25 mouse cellular contexts compared by ENCODE assay signal in the genomic region with DNA sequence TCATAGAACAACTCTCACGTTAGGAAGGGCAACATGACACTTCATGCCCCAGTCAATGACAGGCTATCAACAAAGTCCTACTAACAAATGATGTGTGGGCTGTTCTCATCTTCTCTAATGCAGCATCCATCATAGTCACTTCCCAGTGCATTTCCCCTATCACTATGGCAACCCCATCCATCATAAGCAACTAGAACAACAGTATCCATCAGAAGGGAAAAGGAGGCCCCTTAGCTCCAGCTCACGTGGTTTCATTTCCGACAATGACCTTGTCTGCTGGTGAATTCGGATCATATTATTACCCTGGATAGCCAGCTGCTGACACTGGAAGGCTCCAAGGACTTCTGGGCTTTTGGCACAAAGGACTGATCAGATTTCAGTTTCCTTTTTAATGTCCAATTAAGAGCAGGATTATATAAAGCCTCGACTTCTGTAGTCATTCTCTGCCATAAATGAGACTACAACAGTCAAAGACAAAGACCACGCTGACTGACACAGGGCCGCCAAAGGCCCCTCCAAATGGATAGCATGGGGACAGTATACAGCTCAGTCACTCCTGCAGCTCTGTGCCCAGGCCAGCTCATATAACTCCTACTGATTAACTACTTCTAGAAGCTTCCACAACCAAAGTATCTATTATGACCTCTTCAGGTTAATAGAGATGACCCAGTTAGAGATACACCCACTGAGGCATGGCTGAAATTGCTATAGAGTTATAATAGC. TPM values are rescaled to one million over a fixed set of nuclear protein-coding genes. Genes with fewer than 3 reads are reported as not detected.
DNase-seq lines count a peak whose midpoint lies in the region; ATAC-seq and TF ChIP-seq lines count a peak whose summit lies in the region.
"Had no signal": no experiment of that assay in that cellular context is flagged by ENCODE, and none has a peak within 500 bp of the region (broad histone marks: within the 10 kb centered on the region; RNA-seq: fewer than 3 reads in every experiment).

No protein-coding gene starts in this region.

- no peak for TF ChIP-seq POLR2A in brain, embryonic 14.5 days (IDR thresholded peaks at IDR 0.05; ENCODE audit: borderline replicate concordance, extremely low read depth, insufficient read depth, insufficient read length, poor library complexity, severe bottlenecking)

- H3K4me1 ChIP-seq in forebrain, embryonic 11.5 days (replicated peaks; ENCODE audit: control insufficient read depth, insufficient read depth, low read length), result no peaks in the 10 kb centered on the region
- H3K4me1 ChIP-seq in forebrain, embryonic 14.5 days (ENCODE audit: control insufficient read depth, insufficient read depth, low read length), result no peaks in the 10 kb centered on the region
- no peaks in the 10 kb centered on the region for H3K4me1 ChIP-seq in hindbrain, embryonic 11.5 days (replicated peaks; ENCODE audit: control insufficient read depth, insufficient read depth, low read length)
- no peaks in the 10 kb centered on the region for H3K4me1 ChIP-seq in hindbrain, postnatal 0 days (ENCODE audit: insufficient read depth, low read length)
- H3K4me1 ChIP-seq: forebrain, embryonic 10.5 days; liver, embryonic 13.5 days had no signal

- WGBS in forebrain, embryonic 11.5 days, result 83% methylated on average over 7 of the region's 7 CpGs
- 65% methylated on average over 7 of the region's 7 CpGs for WGBS in forebrain, embryonic 14.5 days
- WGBS in hindbrain, embryonic 11.5 days, result 51% methylated on average over 7 of the region's 7 CpGs
- WGBS in hindbrain, postnatal 0 days, result 47% methylated on average over 7 of the region's 7 CpGs

- ATAC-seq in forebrain, embryonic 11.5 days (replicated peaks; ENCODE audit: low FRiP score), result no peak
- ATAC-seq in forebrain, embryonic 14.5 days, result no peak
- ATAC-seq in hindbrain, embryonic 11.5 days (ENCODE audit: low FRiP score), result peak; percentile 89
- peak; percentile 53; the same call in 1 of the 2 replicates for ATAC-seq in hindbrain, postnatal 0 days
- ATAC-seq: intestine, postnatal 0 days; Patski had no signal

- TF ChIP-seq CTCF in brain, embryonic 14.5 days (IDR thresholded peaks at IDR 0.05; ENCODE audit: borderline replicate concordance, extremely low read depth, insufficient read depth, insufficient read length), result no peak
- no peak for TF ChIP-seq CTCF in hindbrain, postnatal 0 days (IDR thresholded peaks at IDR 0.05; ENCODE audit: low read depth)

- intact Hi-C loops in gastrocnemius, postnatal 14 days (cut with DNase I; ENCODE audit: low total_unique reads), result no loop called here
- intact Hi-C loops in left cerebral cortex, postnatal 14 days (cut with DNase I), result no loop called here

- H3K9ac ChIP-seq in forebrain, embryonic 11.5 days (ENCODE audit: low read length), result no peak overlapping the region
- no peak overlapping the region for H3K9ac ChIP-seq in forebrain, embryonic 14.5 days (ENCODE audit: low read length)
- no peak overlapping the region for H3K9ac ChIP-seq in hindbrain, embryonic 11.5 days (ENCODE audit: low read depth, low read length)
- no peak overlapping the region for H3K9ac ChIP-seq in hindbrain, postnatal 0 days (replicated peaks; ENCODE audit: low read length)
- H3K9ac ChIP-seq: liver, embryonic 13.5 days had no signal

- no peak overlapping the region for H3K4me2 ChIP-seq in forebrain, embryonic 11.5 days (ENCODE audit: low read depth, low read length, severe bottlenecking)
- H3K4me2 ChIP-seq in forebrain, embryonic 14.5 days (ENCODE audit: low read length), result no peak overlapping the region
- H3K4me2 ChIP-seq in hindbrain, embryonic 11.5 days (replicated peaks; ENCODE audit: low read depth, low read length), result no peak overlapping the region
- H3K4me2 ChIP-seq in hindbrain, postnatal 0 days (ENCODE audit: low read depth, low read length), result no peak overlapping the region
- H3K4me2 ChIP-seq: heart, embryonic 11.5 days; liver, embryonic 13.5 days had no signal

- no peaks in the 10 kb centered on the region for H3K27me3 ChIP-seq in forebrain, embryonic 11.5 days (ENCODE audit: control insufficient read depth, insufficient read depth, low read length)
- no peaks in the 10 kb centered on the region for H3K27me3 ChIP-seq in forebrain, embryonic 14.5 days (replicated peaks; ENCODE audit: control insufficient read depth, insufficient read depth, low read length)
- no peaks in the 10 kb centered on the region for H3K27me3 ChIP-seq in hindbrain, embryonic 11.5 days (ENCODE audit: control insufficient read depth, insufficient read depth, low read length)
- H3K27me3 ChIP-seq in hindbrain, postnatal 0 days (ENCODE audit: insufficient read depth, low read length), result no peaks in the 10 kb centered on the region
- H3K27me3 ChIP-seq: CH12.LX; liver, embryonic 13.5 days; Patski had no signal

- H3K27ac ChIP-seq in forebrain, embryonic 11.5 days (ENCODE audit: low read depth, low read length), result no peak overlapping the region
- no peak overlapping the region for H3K27ac ChIP-seq in forebrain, embryonic 14.5 days (ENCODE audit: low read depth, low read length)
- peak overlapping the region; percentile 79 for H3K27ac ChIP-seq in hindbrain, embryonic 11.5 days (ENCODE audit: low read depth, low read length)
- no peak overlapping the region for H3K27ac ChIP-seq in hindbrain, postnatal 0 days
- H3K27ac ChIP-seq: forebrain, embryonic 10.5 days; liver, embryonic 13.5 days had no signal

- peak; percentile 38 for DNase-seq in forebrain, embryonic 11.5 days (ENCODE audit: low spot score)
- DNase-seq in forebrain, embryonic 14.5 days (ENCODE audit: low spot score), result no peak
- peak; percentile 49 for DNase-seq in brain, embryonic 14.5 days (ENCODE audit: low read depth)
- DNase-seq in hindbrain, embryonic 11.5 days (ENCODE audit: low spot score), result peak; percentile 56
- DNase-seq in hindbrain, postnatal 0 days (ENCODE audit: low spot score), result no peak
- no peak for DNase-seq in gastrocnemius, postnatal 14 days
- DNase-seq in left cerebral cortex, postnatal 14 days (ENCODE audit: low spot score in 2 of 2), result no peak
- DNase-seq: B cell, adult 2 months; cerebellum, adult 18-20 months; cerebellum, postnatal 14 days; gastrocnemius, postnatal 10 days; heart, adult 11 months; heart, postnatal 10 days; kidney, postnatal 25 days; liver, embryonic 13.5 days; lung, adult 2 months; lung, postnatal 14 days had no signal

- H3K36me3 ChIP-seq in forebrain, embryonic 11.5 days (ENCODE audit: control insufficient read depth, insufficient read depth, low read length), result no peaks in the 10 kb centered on the region
- H3K36me3 ChIP-seq in forebrain, embryonic 14.5 days (ENCODE audit: control insufficient read depth, insufficient read depth, low read length), result no peaks in the 10 kb centered on the region
- no peaks in the 10 kb centered on the region for H3K36me3 ChIP-seq in hindbrain, embryonic 11.5 days (ENCODE audit: control insufficient read depth, insufficient read depth, low read length)
- H3K36me3 ChIP-seq in hindbrain, postnatal 0 days (ENCODE audit: insufficient read depth, low read length), result no peaks in the 10 kb centered on the region
- H3K36me3 ChIP-seq: forebrain, embryonic 10.5 days; G1E; liver, embryonic 13.5 days had no signal

- H3K9me3 ChIP-seq in forebrain, embryonic 11.5 days (ENCODE audit: control insufficient read depth, low read length), result no peaks in the 10 kb centered on the region
- no peaks in the 10 kb centered on the region for H3K9me3 ChIP-seq in forebrain, embryonic 14.5 days (replicated peaks; ENCODE audit: control insufficient read depth, low read length)
- no peaks in the 10 kb centered on the region for H3K9me3 ChIP-seq in hindbrain, embryonic 11.5 days (ENCODE audit: control insufficient read depth, low read length)
- H3K9me3 ChIP-seq in hindbrain, postnatal 0 days (ENCODE audit: low read length), result no peaks in the 10 kb centered on the region
- H3K9me3 ChIP-seq: G1E; liver, embryonic 13.5 days had no signal

- no peak overlapping the region for H3K4me3 ChIP-seq in forebrain, embryonic 11.5 days (ENCODE audit: low read depth, low read length)
- no peak overlapping the region for H3K4me3 ChIP-seq in forebrain, embryonic 14.5 days (ENCODE audit: low read depth, low read length)
- H3K4me3 ChIP-seq in hindbrain, embryonic 11.5 days (ENCODE audit: low read depth, low read length), result no peak overlapping the region
- H3K4me3 ChIP-seq in hindbrain, postnatal 0 days (ENCODE audit: low read length), result no peak overlapping the region
- H3K4me3 ChIP-seq: forebrain, embryonic 10.5 days; liver, embryonic 13.5 days had no signal

RNA-seq across cellular contexts. Expression of gene Mab21l3, which starts 6.2 kb away (rescaled TPM):
- 0.92 and 1.2 TPM in 2 replicates for polyA plus RNA-seq in forebrain, embryonic 11.5 days (2014; fragmentation: Nextera tagmentation; extraction: Ambion mirVana)
- polyA plus RNA-seq in forebrain, embryonic 14.5 days (2014; fragmentation: Nextera tagmentation; extraction: Ambion mirVana), result 0.20 and 0.42 TPM in 2 replicates
- polyA plus RNA-seq in brain, embryonic 14.5 days (2012; rRNA removed), result 0.51 and 0.55 TPM in 2 replicates
- 0.31 and 0.59 TPM in 2 replicates for polyA plus RNA-seq in hindbrain, embryonic 11.5 days (2014; fragmentation: Nextera tagmentation; extraction: Ambion mirVana)
- total RNA-seq in hindbrain, postnatal 0 days (2014; rRNA removed), result 0.10 and 0.72 TPM in 2 replicates
- polyA plus RNA-seq in hindbrain, postnatal 0 days (2015; fragmentation: Nextera tagmentation; extraction: Ambion mirVana), result 0.04 and 0.09 TPM in 2 replicates
- not detected for total RNA-seq in gastrocnemius, postnatal 14 days (2021)
- total RNA-seq in left cerebral cortex, postnatal 14 days (2021), result under 1 TPM in 1 of 2 experiments, not detected in 1; 0.20 TPM
- total RNA-seq: layer of hippocampus, adult 8-10 months; megakaryocyte, adult 5-6 weeks had no signal
- polyA plus RNA-seq: G1E had no signal

Comparison
In these comparisons a context has a peak if more than half of its experiments do, and no peak if none do; other contexts are left out.
1. DNase-seq: peak in forebrain, embryonic 11.5 days (single experiment), brain, embryonic 14.5 days (single experiment) and hindbrain, embryonic 11.5 days (single experiment); none in forebrain, embryonic 14.5 days (single experiment), hindbrain, postnatal 0 days (single experiment), gastrocnemius, postnatal 14 days (single experiment) and left cerebral cortex, postnatal 14 days (0 of 2).
2. ATAC-seq: peak in hindbrain, embryonic 11.5 days (single experiment) and hindbrain, postnatal 0 days (single experiment); none in forebrain, embryonic 11.5 days (single experiment) and forebrain, embryonic 14.5 days (single experiment).